Mouse (Mus musculus): ENCODE data around the gene Rad50. TPM values are rescaled to one million over a fixed set of nuclear protein-coding genes. Genes with fewer than 3 reads are reported as not detected.

The Rad50 gene
- total RNA-seq, 2 experiments from 2014 or later: 11.0 to 11.4 TPM

GRCm38 (mm10) chr11:53698521-53698920 lies 8.6 kb downstream of the Rad50 start:
- no peak for DNase-seq

- DNase-seq: peak; percentile 4 to 12
These were observed 15.1 kb downstream of the Rad50 start for GRCm38 (mm10) chr11:53691979-53692378.

GRCm38 (mm10) chr11:53682994-53683530 lies 24.1 kb downstream of the Rad50 start:
- no peak for DNase-seq

DNA sequence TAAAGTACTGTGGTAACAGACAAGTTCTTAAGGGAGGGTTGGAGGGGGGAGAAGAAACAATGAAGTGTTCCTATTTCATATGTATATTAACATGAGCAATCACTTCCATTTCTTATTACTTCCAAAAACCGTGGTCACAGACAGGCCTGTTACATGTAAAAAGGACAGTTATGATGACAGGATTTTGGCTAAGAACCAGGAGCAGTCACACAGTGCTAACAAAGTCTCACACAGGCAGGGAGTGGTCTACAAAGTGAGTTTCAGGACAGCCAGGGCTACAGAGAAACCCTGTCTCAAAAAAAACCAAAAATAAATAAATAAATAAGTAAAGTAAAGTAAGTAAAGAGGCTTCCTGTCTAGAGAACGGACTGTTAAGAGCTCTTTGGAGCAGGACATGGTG lies 24.9 kb downstream of the Rad50 start:
- no peak for DNase-seq

DNA sequence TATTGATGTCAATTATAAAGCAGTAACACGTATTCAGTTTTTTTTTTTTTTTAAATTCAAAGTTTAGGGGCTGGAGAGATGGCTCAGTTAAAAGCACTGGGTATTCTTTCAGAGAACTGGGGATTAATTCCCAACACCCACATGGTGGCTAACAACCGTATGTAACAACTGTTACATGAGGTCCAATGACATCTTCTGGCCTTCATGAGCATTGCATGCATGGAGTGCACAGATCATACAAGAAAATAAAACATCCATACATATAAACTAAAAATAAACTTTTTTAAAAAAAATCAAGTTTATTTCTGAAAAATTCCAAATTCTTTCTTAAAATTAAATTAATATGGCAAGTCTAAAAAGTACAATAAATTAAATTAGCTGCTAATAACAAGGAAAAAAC lies 25.4 kb downstream of the Rad50 start:
- no peak for DNase-seq

DNA sequence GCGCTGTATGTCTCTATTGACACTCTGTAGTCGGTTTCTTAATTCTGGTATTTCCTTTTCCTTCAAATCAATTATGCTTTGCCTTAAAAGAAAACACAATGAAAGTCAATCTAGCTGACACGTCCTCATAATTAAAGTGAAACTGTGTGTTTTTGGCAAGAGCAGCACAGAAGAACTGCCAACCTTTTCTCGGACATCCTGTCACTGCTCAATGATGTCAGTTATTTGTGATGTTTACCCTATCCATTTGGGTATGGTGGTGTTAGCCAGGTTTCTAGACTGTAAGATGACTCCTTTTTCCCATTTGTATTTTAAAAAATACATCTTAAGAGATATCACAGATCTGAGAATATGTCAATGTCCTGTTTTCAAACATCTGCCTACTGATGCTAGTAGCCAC lies 27.0 kb downstream of the Rad50 start:
- no peak for DNase-seq

GRCm38 (mm10) chr11:53671414-53671813 lies 35.7 kb downstream of the Rad50 start:
- DNase-seq: no peak

GRCm38 (mm10) chr11:53664091-53664490 lies 43.0 kb downstream of the Rad50 start:
- DNase-seq: peak; percentile 13 to 37

DNA sequence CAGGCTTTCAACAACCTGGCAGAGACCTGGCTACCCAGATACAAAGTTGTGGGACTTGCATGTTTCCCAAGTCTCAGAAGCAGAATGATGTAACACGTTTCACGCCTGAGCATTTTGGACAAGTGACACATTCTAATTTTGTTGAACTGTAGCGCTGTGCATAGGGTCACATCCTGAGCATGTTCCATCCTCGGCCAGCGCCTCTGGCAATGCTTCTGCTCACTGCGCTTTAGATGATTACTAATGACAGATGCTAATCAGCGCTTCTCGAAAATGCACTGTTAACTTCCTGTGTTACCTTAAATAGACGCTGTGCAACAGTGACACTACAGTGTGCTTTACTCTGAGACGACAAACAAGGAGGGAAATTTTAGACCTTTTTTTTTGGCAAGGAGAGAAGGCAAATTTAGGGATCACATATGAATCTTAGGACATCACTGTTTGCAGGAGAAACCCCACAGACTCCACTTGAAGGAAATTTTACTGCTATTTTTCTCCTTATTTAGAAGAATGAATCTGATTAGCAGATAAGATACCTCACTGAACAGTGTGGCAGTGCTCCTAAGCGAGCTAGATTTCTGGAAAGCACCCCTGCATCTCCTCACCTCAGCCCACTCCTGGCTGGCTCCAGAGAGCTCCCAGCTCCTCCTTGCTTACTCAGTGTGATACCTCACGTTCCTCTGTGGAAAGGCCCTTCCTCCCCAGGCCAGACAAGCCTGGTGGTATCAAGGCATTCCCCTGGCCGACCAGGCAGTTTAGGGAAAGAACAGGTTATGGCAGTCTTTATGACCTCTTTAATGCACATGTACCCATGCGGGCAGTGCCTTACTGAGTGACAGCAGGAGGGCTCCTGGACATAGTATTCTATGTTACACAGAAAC lies 44.1 kb downstream of the Rad50 start:
- DNase-seq: no peak

GRCm38 (mm10) chr11:53657828-53658227 lies 49.3 kb downstream of the Rad50 start:
- DNase-seq: no peak

DNA sequence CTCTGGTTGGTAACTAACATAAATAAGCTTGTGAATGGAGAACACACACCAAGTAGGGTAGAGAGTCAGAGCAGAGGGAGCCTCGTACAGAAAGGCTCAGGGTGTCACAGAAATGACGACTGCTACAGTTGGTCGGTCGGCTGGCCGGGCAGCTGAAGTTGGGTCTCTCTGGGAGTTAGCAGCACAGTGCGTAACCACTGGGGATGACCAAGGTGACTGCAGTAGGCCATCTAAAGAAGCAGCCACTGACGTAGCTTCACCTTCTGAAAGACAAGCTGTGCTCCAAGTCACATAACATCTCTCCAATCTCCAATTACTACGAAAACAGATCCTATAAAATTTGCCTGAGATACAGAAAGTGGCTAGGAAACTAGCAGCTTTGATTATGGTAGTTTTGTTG lies 49.7 kb downstream of the Rad50 start:
- no peak for DNase-seq

GRCm38 (mm10) chr11:53656558-53657202 lies 50.4 kb downstream of the Rad50 start:
- DNase-seq: no peak

GRCm38 (mm10) chr11:53655043-53655442 lies 52.1 kb downstream of the Rad50 start:
- no peak for DNase-seq

DNA sequence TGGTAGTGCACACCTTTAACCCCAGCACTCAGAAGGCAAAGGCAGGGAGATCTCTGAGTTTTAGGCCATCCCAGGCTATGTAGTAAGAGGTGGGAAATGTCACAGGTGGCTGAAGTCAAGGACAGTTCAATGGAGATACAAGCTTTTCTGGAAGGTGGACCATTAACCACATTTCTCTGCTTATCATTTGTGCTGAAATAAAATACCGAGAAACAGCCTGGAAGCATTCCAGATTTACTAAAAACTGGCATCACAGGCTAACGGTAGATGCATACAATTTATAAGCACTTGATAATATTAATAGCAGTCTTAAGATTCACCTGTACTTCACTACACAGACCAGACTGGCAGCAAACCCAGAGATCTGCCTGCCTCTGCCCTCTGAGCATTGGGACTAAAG lies 54.7 kb downstream of the Rad50 start:
- no peak for DNase-seq

DNA sequence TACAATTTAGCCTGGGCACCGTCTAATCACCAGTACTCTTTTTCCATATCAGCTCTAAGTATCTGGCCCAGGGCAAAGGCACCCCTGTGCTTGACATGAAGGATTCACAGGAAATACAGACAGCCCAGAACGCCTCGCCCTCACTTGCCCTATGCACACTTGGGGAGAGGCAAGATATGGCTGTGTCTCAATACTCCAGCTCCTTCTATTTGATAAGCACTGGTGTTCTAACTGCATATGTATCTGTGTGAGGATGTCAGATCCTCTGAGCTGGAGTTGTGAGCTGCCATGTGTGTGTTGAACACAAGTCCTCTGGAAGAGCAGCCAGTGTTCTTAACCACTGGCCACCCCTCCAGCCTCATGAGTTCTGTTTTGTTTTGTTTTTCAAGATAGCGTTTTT lies 55.7 kb downstream of the Rad50 start:
- DNase-seq: no peak

- no peak for DNase-seq
These were observed 63.1 kb downstream of the Rad50 start for GRCm38 (mm10) chr11:53644017-53644416.

DNA sequence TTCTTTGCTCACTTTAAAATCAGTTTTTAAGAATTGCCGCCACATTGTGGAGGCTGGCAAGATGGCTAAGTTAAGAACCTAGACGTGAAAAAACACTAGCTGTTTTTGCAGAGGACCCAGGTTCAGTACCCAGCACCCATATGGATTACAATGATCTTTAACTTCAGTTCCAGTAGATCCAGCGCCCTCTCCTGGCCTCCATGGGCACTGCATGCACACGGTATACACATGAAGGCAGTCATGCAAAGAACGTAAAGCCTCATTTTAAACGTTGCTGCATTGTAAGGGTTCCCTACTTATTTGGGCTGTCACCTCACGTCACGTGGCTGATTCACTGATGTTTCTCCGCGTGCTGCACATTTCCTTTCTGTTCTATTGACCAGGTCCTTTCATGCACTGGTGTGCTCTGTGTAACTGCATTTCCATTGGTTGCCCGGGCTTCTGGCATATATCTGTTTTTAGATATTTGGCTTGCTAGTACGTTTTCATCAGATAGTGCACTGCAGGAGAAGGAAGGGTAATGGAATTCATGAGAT lies 64.3 kb downstream of the Rad50 start:
- DNase-seq: no peak

- DNase-seq: no peak
These were observed 69.3 kb downstream of the Rad50 start for GRCm38 (mm10) chr11:53637803-53638260.

- DNase-seq: no peak
These were observed 69.9 kb downstream of the Rad50 start for GRCm38 (mm10) chr11:53637046-53637802.

DNA sequence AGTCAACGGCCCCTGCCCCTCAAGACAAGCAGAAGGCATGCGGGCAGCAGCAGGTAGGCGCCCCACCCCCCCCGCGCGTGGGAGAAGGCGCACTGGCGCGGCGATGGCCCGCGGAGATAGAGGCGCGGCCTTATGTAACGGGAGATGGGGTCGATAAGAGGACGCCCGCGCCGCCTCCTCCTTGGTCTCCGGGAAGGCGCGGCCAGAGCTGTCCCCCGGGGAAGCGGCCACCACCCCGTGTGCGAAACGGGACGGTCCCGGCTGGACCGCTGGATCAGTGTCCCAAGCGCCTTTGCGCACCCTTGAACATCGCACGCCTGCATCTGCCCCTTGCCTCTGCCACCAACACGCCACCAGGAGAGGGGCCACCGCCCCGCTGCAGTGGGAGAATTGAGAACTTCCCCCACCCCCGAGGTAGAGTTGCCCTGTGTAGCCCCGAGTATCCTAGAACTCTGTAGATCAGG lies 70.9 kb downstream of the Rad50 start:
- peak; percentile 9 to 20 for DNase-seq

GRCm38 (mm10) chr11:53635590-53636182 lies 71.4 kb downstream of the Rad50 start:
- no peak for DNase-seq

DNA sequence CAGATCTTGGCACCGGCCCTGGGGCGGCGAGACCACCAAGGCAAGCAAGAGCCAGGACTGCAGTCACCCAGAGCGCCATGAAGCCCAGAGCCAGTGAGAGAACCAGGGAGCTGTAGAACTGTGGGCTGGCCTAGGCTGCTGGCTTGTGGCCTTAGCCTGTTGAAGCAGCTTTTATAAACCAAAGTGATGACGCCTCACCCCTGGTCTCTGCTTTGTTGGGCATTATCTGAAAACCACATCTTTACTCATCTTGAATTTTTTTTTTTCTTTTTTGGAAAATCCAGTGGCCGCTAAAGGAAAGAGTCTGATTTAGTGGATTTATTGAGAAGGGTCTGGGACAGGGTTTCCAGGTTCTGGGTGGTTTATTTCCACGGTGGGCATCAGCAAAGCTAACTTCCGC lies 72.6 kb downstream of the Rad50 start, which contains the start of gene Il13:
TSS of gene Il13 (minus strand) at position 147 of the 400 bp plus-strand sequence.
- DNase-seq: no peak
